Mouse (Mus musculus) gastrocnemius, postnatal 10 days (tissue): Measurements from ENCODE around the gene Tceanc2. TPM values are rescaled to one million over a fixed set of nuclear protein-coding genes. Genes with fewer than 3 reads are reported as not detected.

ENCODE experiments used
- DNase-seq: peaks from one replicate; pipeline ENCODE4 v3.0.0; 2021; ENCODE audit warnings: mixed read lengths
- total RNA-seq, 2 experiments: library from RNA; stranded (reverse); gene quantifications; 2 replicates each; pipeline ENCODE4 v1.2.3; 2021

Gene Tceanc2
- total RNA-seq, 2 experiments from 2014 or later, result 14.0 to 16.1 TPM

DNA sequence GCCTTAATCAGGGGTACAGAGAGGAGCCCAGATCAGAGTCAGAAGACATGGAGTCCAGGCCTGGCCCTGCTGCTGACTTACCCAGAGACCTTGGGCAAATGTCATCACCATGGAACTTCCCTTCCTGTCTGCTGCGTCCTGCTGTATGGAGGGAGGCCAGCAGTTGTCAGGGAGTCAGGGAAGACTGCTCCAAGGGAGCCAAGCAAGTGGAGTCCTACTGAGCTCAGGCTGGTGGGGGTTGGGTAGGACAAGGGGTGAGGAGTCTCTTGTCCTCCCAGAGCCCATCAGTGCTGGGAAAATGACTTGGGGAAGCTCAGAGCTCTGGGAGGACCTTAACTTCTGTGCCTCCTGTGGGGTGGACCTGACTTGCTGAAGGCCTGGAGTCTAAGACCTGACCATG lies 94.6 kb downstream of the Tceanc2 start:
- DNase-seq, result no peak

Other genes starting within 250 kb of the Tceanc2 start
- 10 to 100 TPM; 70.9 to 80.3 TPM for gene Mrpl37, start 112.2 kb downstream of the Tceanc2 start, total RNA-seq
- gene Cyb5rl, start 112.1 kb downstream of the Tceanc2 start, total RNA-seq, result 10 to 100 TPM; 14.9 to 17.2 TPM
- not detected for gene Cdcp2, start 82.2 kb downstream of the Tceanc2 start, total RNA-seq
- gene Tmem59, start 717 bp downstream of the Tceanc2 start, total RNA-seq, result 100 to 1,000 TPM; 113 to 119 TPM
- gene Ldlrad1, start 30.1 kb upstream of the Tceanc2 start, total RNA-seq, result not detected
- gene Lrrc42, start 74.4 kb upstream of the Tceanc2 start, total RNA-seq, result 10 to 100 TPM; 16.4 to 17.6 TPM
- 10 to 100 TPM; 21.7 to 26.0 TPM for gene Hspb11, start 74.5 kb upstream of the Tceanc2 start, total RNA-seq
- gene Dio1, start 128.1 kb upstream of the Tceanc2 start, total RNA-seq, result under 1 TPM in 1 of 2 experiments, not detected in 1; 0.33 TPM
- 10 to 100 TPM; 14.8 to 17.8 TPM for gene Yipf1, start 135.2 kb upstream of the Tceanc2 start, total RNA-seq
- 1 to 10 TPM; 8.0 to 8.4 TPM for gene Ndc1, start 188.7 kb upstream of the Tceanc2 start, total RNA-seq